Mouse (Mus musculus): ENCODE results near the gene Ubqln4. TPM values are rescaled to one million over a fixed set of nuclear protein-coding genes. Genes with fewer than 3 reads are reported as not detected.

Gene Ubqln4
- polyA plus RNA-seq, 1 experiment, result 80.5 TPM

DNA sequence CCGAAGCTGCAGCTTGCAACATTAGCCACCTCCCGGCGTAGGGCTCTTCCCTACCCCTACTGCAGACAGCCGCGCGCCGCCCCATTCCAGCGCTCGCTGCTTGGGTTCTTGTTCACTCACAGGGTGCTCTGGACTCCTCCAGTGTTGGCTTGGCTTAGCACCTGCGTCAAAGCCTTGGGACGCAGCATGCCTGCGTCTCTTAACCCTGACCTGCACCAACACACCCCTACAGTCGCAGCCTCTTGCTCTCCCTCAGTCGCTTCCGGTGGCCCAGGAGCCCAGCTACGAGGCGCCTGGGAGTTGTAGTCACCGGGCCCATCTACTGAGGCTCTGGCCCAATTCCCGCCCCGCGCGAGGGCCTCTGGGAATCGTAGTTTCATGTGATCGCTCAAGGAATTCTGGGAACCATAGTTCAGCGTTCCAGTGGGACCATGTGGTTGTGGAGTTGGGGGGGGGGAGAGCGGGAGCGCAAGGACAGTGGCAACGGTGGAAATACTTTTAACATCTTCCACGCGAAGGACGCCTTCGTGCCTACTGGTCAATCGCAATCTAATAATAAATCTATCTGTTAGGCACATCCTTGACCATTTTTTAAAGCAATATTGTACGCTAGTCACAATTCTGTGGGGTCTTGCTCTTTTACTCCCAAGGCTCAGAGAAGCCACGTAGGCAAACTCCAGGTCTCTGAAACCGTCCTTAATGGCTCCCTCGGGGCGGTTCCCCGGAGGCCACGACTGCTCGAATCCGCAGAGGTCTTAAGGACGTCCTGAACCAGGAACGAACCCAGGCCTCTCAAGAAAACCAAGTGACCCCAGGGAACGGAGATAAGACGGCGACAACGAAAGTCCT is 658 bp upstream of the Ubqln4 start, which contains the start of gene Lamtor2:
Gene Lamtor2 (minus strand): TSS at position 399 of the 849 bp plus-strand sequence.
- DNase-seq, result peak; percentile 95
- WGBS, result under 1% methylated on average over 48 of the region's 48 CpGs
- Histone ChIP-seq H3K4me3 (ENCODE audit: control insufficient read depth, insufficient read depth, low read length) (peak within 1 kb of the TSS; percentile 92), H3K27ac (ENCODE audit: control insufficient read depth, insufficient read depth, low read length) (peak within 1 kb of the TSS; percentile 73), H3K27me3 (ENCODE audit: control insufficient read depth, insufficient read depth, low read length) (no peaks in the 10 kb centered on the region), H3K36me3 (ENCODE audit: control insufficient read depth, insufficient read depth, low read length) (no peaks in the 10 kb centered on the region; the same call in 1 of the 2 replicates), H3K4me1 (replicated peaks; ENCODE audit: control insufficient read depth, insufficient read depth, low read length) (peaks cover 12% of the 10 kb centered on the region)
- TF ChIP-seq CTCF (IDR thresholded peaks at IDR 0.05; ENCODE audit: borderline replicate concordance, control insufficient read depth, extremely low read depth, insufficient read depth, low read length, poor library complexity) (0 out of 2 replicates have a peak, but pooled peaks have one; percentile 15), POLR2A (IDR thresholded peaks at IDR 0.05; ENCODE audit: control insufficient read depth, extremely low read depth, insufficient read depth, low read length, poor library complexity) (peak; percentile 72)

DNA sequence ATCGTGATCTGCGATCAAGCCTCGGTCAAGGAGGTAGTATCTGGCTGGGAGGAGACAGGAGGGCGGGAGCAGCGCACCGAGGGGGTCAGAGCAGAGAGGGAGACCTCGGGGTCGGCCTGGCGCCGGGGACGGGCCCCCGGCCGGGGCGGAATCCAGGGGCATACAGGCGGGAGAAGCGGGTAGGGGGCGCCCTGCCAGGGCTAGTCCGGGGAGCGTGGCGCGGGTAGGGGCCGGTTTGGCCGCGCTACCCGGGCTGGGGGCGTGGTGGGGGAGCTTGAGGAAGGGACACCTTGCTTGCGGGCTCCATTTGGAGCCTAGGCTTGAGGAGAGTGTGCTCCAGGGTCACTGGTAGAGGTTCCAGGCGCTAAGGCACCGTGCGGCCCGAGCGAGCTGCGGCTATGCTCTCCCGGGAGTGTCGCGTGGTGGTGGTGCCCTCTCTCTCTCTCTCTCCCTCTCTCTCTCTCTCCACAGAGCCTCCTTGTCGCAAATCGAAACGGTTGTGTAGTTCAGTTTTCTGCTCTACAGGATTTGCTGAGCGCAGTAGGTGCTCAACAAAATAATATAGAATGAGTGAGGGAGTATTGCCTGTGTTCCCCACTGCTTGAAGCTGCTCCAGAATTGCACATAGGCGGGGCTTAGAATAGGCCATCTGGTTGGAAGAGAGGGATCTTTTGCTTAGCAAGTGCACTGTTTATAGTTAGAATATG is 475 bp downstream of the Ubqln4 start:
- no peaks in the 10 kb centered on the region for H3K27me3 ChIP-seq (ENCODE audit: control insufficient read depth, insufficient read depth, low read length)
- WGBS, result under 1% methylated on average over 40 of the region's 41 CpGs
- H3K27ac ChIP-seq (ENCODE audit: control insufficient read depth, insufficient read depth, low read length), result peak overlapping the region; percentile 9; the same call in 1 of the 2 replicates
- peaks cover 12% of the 10 kb centered on the region for H3K4me1 ChIP-seq (replicated peaks; ENCODE audit: control insufficient read depth, insufficient read depth, low read length)
- H3K4me3 ChIP-seq (ENCODE audit: control insufficient read depth, insufficient read depth, low read length), result peak overlapping the region; percentile 92
- TF ChIP-seq CTCF (IDR thresholded peaks at IDR 0.05; ENCODE audit: borderline replicate concordance, control insufficient read depth, extremely low read depth, insufficient read depth, low read length, poor library complexity) (no peak), POLR2A (IDR thresholded peaks at IDR 0.05; ENCODE audit: control insufficient read depth, extremely low read depth, insufficient read depth, low read length, poor library complexity) (0 out of 2 replicates have a peak, but pooled peaks have one; percentile 13)
- no peaks in the 10 kb centered on the region; the same call in 1 of the 2 replicates for H3K36me3 ChIP-seq (ENCODE audit: control insufficient read depth, insufficient read depth, low read length)
- peak; percentile 80 for DNase-seq

GRCm38 (mm10) chr3:88555069-88555605 is 1.6 kb downstream of the Ubqln4 start:
- Histone ChIP-seq H3K27me3 (ENCODE audit: control insufficient read depth, insufficient read depth, low read length) (no peaks in the 10 kb centered on the region), H3K27ac (ENCODE audit: control insufficient read depth, insufficient read depth, low read length) (no peak overlapping the region), H3K4me1 (replicated peaks; ENCODE audit: control insufficient read depth, insufficient read depth, low read length) (peaks cover 12% of the 10 kb centered on the region), H3K4me3 (ENCODE audit: control insufficient read depth, insufficient read depth, low read length) (no peak overlapping the region), H3K36me3 (ENCODE audit: control insufficient read depth, insufficient read depth, low read length) (peaks cover 10% of the 10 kb centered on the region)
- no peak for TF ChIP-seq POLR2A (IDR thresholded peaks at IDR 0.05; ENCODE audit: control insufficient read depth, extremely low read depth, insufficient read depth, low read length, poor library complexity)
- TF ChIP-seq CTCF (IDR thresholded peaks at IDR 0.05; ENCODE audit: borderline replicate concordance, control insufficient read depth, extremely low read depth, insufficient read depth, low read length, poor library complexity), result no peak
- DNase-seq, result no peak
- 94% methylated on average over 5 of the region's 5 CpGs for WGBS

- no peak overlapping the region for H3K27ac ChIP-seq (ENCODE audit: control insufficient read depth, insufficient read depth, low read length)
- H3K27me3 ChIP-seq (ENCODE audit: control insufficient read depth, insufficient read depth, low read length), result no peaks in the 10 kb centered on the region
- TF ChIP-seq CTCF (IDR thresholded peaks at IDR 0.05; ENCODE audit: borderline replicate concordance, control insufficient read depth, extremely low read depth, insufficient read depth, low read length, poor library complexity), result no peak
- no peak for TF ChIP-seq POLR2A (IDR thresholded peaks at IDR 0.05; ENCODE audit: control insufficient read depth, extremely low read depth, insufficient read depth, low read length, poor library complexity)
- no peak for DNase-seq
- H3K36me3 ChIP-seq (ENCODE audit: control insufficient read depth, insufficient read depth, low read length), result peaks cover 16% of the 10 kb centered on the region
- H3K4me3 ChIP-seq (ENCODE audit: control insufficient read depth, insufficient read depth, low read length), result no peak overlapping the region
- H3K4me1 ChIP-seq (replicated peaks; ENCODE audit: control insufficient read depth, insufficient read depth, low read length), result peaks cover 12% of the 10 kb centered on the region
- WGBS, result 96% methylated on average over 6 of the region's 6 CpGs
Measured at GRCm38 (mm10) chr3:88555731-88556130, 2.2 kb downstream of the Ubqln4 start.

GRCm38 (mm10) chr3:88556616-88557015 is 3.1 kb downstream of the Ubqln4 start:
- Histone ChIP-seq H3K27ac (ENCODE audit: control insufficient read depth, insufficient read depth, low read length) (no peak overlapping the region), H3K4me3 (ENCODE audit: control insufficient read depth, insufficient read depth, low read length) (no peak overlapping the region), H3K36me3 (ENCODE audit: control insufficient read depth, insufficient read depth, low read length) (peaks cover 19% of the 10 kb centered on the region), H3K4me1 (replicated peaks; ENCODE audit: control insufficient read depth, insufficient read depth, low read length) (peaks cover 9% of the 10 kb centered on the region), H3K27me3 (ENCODE audit: control insufficient read depth, insufficient read depth, low read length) (no peaks in the 10 kb centered on the region)
- DNase-seq, result no peak
- no peak for TF ChIP-seq CTCF (IDR thresholded peaks at IDR 0.05; ENCODE audit: borderline replicate concordance, control insufficient read depth, extremely low read depth, insufficient read depth, low read length, poor library complexity)
- TF ChIP-seq POLR2A (IDR thresholded peaks at IDR 0.05; ENCODE audit: control insufficient read depth, extremely low read depth, insufficient read depth, low read length, poor library complexity), result no peak
- WGBS, result 95% methylated on average over 8 of the region's 8 CpGs

DNA sequence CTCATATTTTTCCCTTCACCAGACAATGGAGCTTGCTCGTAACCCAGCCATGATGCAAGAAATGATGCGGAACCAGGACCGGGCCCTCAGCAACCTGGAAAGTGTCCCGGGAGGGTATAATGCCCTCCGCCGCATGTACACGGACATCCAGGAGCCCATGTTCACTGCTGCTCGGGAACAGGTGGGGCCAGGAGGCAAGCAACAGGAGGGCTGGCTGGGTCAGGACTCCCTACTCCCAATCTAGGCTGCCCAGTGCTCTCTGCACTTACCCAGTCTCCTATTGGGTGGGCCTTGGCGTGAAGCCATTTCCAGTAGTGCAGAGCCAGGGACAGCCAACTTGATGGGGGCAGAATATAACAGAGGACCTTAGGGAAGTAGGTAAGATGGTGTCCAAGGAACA is 6.0 kb downstream of the Ubqln4 start:
- Histone ChIP-seq H3K36me3 (ENCODE audit: control insufficient read depth, insufficient read depth, low read length) (peaks cover 26% of the 10 kb centered on the region), H3K4me3 (ENCODE audit: control insufficient read depth, insufficient read depth, low read length) (no peak overlapping the region), H3K4me1 (replicated peaks; ENCODE audit: control insufficient read depth, insufficient read depth, low read length) (peaks cover 5% of the 10 kb centered on the region; the same call in 1 of the 2 replicates), H3K27ac (ENCODE audit: control insufficient read depth, insufficient read depth, low read length) (no peak overlapping the region), H3K27me3 (ENCODE audit: control insufficient read depth, insufficient read depth, low read length) (no peaks in the 10 kb centered on the region)
- DNase-seq, result no peak
- WGBS, result over 99% methylated on average over 9 of the region's 9 CpGs
- no peak for TF ChIP-seq POLR2A (IDR thresholded peaks at IDR 0.05; ENCODE audit: control insufficient read depth, extremely low read depth, insufficient read depth, low read length, poor library complexity)
- TF ChIP-seq CTCF (IDR thresholded peaks at IDR 0.05; ENCODE audit: borderline replicate concordance, control insufficient read depth, extremely low read depth, insufficient read depth, low read length, poor library complexity), result no peak

Data from thymus, adult 2 months (tissue).